Mouse (Mus musculus) cerebellum, adult 18-20 months (tissue): ENCODE results near the gene Asf1b.

Experiments used
- DNase-seq, 2 experiments: peaks; one replicate each; pipeline ENCODE4 v3.0.0; 2021

The Asf1b gene

DNA sequence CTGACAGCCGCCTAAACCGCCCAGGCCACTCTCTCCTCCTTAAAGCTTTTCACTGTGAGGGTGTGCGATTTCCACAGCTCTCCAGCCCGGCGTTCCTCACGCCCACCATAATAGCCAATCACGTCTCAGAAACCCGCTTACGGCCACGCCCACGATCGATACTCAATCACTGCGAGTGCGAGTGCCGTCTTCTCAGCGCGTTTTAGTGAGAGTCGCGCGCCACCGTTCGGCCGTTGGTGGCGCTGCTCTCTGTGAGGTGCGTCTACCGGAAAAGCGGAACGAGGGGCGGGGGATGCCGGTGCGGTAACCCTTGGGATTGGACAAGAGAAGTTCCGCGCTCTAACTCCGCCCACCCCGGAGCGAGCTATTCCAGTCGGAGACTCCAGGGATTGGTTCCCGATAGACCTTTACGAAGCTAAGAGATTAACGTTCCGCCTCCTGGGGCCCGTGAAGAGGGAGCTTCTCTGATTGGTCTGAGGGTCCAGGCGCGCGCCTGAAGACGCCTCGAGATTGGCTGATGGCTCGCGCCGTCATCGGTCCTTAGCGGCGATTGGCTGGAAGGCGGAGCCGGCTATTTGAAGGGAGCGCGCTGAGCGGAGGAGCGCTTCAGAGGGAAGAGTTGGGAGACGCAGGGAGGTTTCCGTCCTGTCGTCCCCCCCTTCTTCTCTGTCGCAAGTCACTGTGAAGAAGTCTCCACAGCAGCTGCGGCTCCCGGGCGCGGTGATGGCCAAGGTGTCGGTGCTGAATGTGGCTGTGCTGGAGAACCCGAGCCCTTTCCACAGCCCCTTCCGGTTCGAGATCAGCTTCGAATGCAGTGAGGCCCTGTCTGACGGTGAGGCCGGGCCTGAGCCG is at the start of gene Asf1b, which contains the start of gene Gm10644:
Gene Asf1b (plus strand): TSS at position 402 of the 852 bp plus-strand sequence.
Gene Gm10644 (minus strand): TSS at position 100 of the 852 bp plus-strand sequence.
- DNase-seq = peak; percentile 97 to 100

DNA sequence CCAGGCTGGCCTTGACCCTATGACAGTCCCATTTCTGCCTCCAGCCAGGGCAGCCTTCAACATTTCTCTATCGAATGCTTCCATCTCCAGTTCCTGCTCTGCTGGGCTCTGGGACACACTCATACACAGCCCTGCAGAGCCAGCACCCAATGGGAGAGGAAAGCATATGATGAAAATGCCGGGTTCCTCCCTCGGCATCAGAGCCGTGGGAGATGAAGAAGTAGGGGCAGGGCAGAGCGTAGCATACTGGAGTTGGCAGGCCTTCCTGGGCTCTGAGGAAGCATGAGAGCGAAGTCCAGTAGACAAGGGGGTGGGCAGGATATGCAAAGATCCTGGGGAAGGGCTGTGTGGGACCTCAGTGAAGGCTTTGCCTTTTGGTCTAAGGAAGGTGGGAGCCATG is 46.7 kb upstream of the Asf1b start:
- DNase-seq = no peak

DNA sequence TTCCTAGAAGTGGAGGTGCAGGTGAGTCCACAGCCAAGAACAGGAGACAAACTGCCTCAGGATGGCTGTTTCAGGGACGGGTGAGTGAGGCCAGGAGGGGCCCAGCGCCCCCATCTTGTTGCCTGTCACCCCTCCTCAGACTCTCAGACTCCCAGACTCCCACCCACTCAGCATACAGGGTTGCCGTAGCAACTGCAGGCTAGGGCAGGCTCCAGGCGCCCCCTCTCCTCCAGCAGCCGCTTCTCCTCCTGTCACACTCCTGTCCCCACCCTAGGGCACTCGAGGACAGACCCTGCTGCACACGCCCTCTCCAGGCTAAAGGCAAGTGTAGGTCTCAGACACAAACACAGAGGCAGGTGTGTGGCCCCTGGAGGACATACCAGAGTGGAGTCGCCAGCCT is 46.0 kb upstream of the Asf1b start:
- no peak for DNase-seq

DNA sequence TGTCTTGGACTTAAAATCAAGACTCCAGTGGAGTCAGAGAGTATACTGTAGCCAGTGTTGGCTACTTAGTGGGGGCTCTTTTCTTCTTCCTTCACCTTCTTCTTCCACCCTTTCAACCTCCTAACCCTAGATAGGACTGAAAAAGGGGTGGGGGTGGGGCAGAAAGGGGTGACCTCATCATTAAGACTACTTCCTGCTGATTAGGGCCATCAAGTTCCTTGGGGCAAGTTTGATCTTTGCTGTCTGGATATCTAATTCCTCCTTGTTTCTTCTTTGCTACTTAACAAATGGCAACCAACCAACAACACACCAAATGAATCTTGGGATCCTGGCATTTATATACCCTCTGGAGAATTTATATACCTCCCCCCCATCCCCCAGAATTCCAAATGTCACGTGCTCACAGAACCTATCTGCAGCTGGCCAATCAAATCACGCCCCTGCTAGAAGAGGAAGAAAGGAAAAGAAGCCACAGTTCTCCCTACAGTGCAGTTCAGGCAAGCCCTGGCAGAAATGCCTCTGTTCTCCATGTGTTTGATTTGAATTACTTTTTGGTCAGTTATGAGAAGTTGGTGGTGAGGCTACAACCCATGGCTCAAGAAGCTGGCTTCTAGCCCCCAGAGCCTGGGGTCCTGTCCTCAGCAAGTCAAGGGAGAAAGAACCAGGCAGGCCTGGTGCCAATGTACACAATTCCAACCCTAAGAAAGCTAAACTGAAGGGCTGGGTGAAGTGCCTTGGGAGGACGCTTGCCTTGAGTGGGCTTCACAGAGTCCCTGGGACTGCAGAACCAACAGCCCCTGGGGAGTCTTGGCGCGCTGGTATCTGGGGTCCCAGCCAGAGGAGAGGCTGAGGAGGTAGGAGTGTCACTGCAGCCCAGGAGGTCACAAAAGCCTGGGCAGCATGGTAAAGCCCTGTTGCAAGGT is 43.2 kb upstream of the Asf1b start:
- DNase-seq = no peak

DNA sequence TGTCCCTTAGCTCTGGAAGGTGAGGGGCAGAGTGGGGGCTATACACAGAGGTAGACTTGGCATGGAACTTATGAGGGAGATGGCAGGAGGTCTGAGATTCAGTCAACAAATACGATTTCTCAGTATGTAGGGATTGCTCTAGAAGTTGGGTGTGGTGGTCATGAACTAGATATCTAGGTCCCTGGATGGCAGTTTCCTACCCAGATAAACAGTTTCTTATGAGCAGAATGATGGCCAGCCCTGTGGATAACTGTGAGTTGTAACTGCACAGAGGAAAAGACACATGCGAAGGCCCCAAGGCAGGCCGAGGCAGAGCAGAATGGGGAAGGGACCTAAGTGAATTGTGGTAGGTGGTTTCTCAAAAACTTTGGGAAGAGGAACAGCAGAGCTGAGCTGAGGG is 41.1 kb upstream of the Asf1b start:
- DNase-seq = no peak

DNA sequence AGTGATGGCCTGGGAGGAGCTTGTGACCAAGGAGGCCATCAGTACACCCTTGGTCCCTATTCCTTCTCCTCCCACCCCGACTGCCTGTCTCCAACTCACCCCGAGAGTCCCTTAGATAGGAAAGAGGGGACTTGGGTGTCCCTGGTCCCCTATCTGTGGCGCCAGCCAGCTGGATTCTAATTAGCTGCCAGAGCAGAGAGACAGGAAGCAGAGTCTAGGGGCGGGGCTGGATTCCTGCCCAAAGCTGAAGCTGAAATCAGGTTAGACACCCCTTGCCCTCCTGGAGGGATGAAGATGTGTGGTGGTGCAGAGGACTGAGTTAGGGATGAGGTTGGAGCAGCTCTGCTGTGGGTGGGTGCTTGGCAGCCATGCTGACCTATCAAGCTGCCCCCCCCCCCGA is 40.4 kb upstream of the Asf1b start:
- DNase-seq = peak in 1 of 2 experiments; percentile 39

DNA sequence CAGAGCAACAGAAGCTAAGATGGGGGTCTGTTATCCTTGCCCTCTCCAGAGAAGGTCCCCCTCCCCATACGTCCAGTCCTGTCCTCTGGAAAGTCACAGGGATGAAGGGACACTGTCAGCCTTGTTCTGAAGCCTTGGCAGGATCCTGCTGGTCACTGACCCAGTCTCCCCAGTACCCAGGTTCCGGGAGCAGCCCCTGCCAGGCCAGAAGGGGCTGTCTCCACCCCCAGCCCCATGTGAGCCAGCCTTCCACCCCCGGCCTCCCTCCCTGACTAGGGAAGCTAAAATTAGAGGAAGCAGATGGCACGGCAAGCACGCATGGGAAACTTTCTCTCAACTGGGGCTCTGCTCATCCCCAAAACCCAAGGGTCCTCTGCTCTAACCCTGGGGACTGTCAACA is 39.3 kb upstream of the Asf1b start:
- DNase-seq = peak; percentile 55 to 63

DNA sequence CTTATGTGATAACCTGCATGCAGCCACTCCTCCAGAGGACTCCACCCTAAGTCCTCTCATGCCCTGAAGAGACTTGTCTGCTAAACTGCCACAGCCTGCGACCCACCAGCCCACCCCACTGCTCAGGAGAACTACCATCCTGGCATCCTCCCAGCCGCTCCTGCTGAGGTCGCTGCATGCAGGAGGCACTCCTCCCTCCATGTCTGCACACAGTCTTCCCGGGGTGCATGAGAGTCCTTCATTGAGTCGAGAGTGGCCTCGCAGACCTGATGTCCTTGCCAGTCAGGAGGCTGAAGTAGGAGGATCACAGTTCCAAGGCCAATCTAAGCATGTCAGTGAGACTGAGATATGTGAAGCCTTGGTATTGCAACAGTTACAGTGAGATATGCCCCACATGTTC is 37.7 kb upstream of the Asf1b start:
- no peak for DNase-seq

DNA sequence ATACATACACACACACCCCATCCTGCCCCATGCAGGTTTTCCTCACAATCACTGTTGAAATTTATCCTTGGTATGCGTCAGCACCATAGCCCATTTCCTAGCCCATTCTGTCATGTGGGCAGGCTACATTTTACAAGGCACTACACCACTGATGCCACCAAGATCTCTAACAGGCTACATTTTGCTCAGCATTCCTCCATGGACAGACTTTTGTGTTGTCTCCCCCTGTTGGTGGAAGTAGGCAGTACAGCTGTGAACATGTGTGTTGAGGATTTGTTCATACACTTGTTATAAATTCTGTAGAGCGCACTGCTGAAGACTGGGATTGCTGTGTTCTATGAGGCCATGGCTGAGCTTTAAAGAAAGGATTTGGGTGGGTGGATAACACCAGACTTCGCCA is 33.7 kb upstream of the Asf1b start:
- DNase-seq = peak; percentile 84 to 87

DNA sequence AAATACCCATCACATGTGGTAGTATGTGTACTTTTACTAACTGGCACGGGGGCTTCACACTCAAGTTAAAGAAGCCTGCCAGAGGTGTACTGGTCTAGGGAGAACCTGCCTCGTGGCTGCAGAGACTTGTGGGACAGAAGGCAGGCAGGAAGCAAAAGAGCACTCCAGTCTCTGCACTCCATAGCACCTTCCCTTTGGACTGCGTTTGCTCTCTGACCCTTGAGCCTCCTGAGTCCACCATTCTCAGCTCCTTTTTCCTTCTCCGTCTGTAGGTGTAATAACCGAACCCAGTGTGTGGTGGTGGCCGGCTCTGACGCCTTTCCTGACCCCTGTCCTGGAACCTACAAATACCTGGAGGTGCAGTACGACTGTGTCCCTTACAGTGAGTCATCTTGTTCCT is 32.6 kb upstream of the Asf1b start:
- no peak for DNase-seq

DNA sequence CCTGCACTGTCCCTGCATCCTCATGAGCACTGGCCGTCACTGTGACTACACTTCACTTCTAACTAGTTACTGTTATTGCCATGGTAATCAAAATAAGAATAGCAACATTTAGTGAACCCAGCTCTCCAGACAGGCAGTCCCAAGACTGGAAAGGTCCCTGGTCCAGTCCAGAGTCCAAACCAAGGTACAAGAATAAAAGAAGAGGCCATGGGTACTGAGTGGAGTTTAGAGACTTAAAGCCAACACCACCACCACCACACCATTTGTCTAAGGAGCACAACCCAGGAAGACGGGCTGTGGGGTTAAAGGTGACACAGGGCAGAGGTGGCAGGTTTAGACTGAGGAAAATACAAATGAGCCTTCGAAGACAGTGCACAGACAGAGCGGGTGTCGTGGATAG is 30.7 kb upstream of the Asf1b start:
- no peak for DNase-seq

DNA sequence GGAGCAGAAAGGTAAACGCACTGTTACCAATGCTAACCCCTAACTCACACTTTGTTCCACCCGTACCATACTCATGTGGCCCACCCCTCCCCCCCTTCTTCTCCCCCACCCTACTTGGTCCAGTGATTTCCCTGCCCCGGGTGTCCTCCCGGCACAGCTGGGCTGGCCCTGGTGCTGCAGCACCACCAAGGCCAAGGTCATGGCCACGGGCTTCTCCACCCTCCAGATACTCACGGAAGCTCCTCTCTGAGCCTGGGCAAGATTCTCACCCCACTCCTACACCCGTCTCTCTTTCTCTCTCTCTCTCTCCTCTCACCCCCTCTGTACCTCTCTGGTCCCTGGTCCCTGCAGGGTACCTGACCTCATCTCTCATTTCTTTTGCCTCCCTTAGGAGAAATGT is 29.0 kb upstream of the Asf1b start:
- no peak for DNase-seq

DNA sequence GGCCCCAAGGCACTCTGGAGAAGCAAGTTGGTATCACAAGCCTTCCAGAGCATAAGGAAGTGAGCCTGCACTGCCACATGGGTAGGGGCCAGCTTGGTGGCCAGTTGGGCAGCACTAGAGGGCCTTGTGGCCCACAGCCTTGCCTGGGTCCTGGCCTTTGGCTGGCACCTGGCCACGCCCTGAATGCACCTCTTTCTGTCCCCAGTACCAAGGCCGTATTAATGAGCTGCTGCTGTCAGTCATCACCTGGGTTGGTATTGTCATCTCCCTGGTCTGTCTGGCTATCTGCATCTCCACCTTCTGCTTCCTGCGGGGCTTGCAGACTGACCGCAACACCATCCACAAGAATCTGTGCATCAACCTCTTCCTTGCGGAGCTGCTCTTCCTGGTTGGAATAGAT is 21.1 kb upstream of the Asf1b start:
- DNase-seq = peak in 1 of 2 experiments; percentile 3

DNA sequence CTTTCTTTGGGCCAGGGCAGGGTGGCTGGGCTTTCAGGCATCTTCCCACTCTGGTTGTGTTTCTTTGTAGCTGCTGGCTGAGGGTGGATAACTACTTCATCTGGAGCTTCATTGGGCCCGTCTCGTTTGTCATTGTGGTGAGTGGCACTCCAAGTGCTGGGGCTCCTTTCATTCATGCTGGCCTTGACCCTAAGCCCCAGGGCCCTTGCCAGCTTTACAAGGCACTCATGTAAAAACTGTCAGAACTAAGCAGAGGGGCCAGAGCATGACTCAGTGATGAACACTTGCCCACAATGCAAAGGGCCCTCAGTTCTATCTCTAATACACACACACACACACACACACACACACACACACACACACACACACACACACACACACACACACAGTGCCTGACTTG is 20.3 kb upstream of the Asf1b start:
- peak in 1 of 2 experiments; percentile 1 for DNase-seq

DNA sequence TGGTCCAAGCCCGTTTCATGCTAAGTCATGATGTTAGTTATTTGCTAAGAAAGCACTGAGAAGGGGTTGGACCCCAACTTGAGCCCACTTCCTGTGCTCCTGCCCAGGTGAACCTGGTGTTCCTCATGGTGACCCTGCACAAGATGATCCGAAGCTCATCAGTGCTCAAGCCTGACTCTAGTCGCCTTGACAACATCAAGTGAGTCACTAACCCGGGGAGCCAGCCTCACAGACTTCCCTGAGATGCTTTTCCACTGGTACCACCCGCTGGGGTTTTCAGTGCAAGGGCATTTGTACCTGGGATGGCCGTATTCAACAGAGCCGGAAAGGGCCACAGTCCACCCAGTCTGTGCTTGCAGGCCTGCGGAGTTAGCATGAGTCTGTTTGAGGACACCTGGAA is 19.9 kb upstream of the Asf1b start:
- peak in 1 of 2 experiments; percentile 3 for DNase-seq

DNA sequence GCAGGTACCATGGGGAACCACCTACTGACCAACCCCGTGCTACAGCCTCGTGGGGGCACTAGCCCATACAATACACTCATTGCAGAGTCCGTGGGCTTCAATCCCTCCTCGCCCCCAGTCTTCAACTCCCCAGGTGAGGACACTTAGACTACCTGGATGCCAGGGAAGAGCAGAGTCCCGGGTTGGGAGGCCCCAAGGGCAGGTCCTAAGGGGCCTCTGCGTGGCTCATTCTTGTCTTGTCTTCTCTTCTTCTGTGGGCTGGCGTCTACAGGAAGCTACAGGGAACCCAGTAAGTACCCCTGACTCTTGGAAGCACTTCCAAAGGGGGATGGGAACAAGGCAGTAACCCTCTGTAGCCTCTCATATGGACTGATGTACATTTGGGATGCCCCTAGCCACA is 17.7 kb upstream of the Asf1b start:
- DNase-seq = no peak

DNA sequence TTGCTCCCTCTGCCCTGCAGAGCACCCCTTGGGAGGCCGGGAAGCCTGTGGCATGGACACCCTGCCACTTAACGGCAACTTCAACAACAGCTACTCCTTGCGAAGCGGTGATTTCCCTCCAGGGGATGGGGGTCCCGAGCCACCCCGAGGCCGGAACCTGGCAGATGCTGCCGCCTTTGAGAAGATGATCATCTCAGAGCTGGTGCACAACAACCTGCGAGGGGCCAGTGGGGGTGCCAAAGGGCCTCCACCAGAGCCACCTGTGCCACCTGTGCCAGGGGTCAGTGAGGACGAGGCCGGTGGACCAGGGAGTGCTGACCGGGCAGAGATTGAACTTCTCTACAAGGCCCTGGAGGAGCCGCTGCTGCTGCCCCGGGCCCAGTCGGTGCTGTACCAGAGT is 17.0 kb upstream of the Asf1b start:
- DNase-seq = no peak

DNA sequence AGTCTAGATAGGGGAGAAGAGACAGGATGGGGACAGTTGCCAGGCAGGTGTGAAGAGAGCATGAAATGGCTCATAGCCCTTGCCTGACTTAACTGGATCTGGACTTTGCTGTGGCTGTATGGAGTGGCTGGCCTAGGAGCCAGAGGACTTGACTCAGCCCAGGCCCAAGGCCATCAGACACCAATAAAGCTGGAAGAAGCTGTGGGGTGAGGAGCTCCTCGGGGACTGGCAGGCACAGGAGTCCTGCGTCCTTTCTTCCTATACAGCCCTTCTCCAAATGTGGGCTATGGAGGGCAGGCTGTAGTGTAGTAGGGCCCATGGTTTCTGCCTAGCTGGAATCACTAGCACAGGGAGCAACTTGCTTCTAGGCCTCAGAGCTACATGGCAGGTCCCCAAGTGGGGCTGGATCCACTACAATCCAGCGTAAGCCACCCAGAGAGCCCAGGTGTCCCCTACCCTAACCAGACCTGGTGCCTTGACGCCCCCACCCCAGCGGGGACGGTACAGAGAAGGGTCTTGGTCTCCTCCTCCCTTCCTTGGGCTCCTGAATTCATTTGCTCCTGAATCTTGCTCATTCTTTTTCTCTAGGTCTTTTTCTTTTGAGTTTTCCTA is 14.1 kb upstream of the Asf1b start:
- no peak for DNase-seq

DNA sequence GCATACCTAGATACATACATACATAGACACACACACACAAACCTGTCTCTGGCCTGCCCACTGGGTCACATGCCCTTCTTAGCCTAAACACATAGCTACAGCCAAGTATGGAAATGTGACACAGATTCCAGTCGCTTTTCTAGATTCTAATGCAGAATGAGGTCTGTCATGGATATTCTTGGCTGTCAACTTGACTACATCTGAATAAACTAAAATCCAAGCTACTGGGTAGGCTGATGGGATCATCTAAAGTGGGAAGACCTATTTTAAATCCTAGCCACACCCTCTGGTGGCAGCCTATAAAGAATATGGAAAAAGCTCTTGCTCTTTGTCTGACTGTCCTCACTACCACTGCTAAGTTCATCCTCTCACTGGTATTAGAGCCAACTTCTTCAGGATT is 12.9 kb upstream of the Asf1b start:
- no peak for DNase-seq

DNA sequence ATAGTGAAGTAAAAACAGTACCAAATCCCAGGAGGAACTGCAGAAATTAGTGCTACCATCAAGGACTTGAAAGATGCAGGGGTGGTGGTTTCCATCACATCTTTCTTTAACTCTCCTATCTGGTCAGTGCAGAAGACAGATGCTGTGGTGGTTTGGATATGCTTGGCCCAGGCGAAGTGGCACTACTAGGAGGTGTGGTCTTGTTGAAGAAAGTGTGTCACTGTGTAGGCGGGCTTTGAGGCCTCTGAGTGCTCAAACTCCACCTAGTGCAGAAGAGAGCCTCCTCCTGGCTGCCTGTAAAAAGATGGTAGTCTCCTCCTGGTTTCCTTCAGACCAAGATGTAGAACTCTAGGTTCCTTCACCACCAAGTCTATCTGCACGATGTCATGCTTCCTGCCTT is 9.8 kb upstream of the Asf1b start:
- no peak for DNase-seq

DNA sequence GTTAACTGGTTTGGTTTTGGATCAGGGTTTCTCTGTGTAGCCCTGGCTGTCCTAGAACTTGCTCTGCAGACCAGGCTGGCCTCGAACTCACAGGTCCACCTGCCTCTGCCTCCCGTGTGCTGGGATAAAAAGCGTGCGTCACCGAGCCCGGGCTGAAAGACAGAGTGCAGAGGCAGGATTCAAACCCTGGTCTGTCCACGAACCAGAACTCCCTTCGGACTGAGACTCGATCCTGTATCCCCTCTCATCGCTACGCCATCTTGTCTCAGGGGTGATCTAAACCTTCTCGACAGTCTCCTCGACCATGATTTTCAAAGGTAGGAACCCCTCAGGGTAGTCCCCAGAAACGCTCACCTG is 580 bp upstream of the Asf1b start:
- DNase-seq = no peak

DNA sequence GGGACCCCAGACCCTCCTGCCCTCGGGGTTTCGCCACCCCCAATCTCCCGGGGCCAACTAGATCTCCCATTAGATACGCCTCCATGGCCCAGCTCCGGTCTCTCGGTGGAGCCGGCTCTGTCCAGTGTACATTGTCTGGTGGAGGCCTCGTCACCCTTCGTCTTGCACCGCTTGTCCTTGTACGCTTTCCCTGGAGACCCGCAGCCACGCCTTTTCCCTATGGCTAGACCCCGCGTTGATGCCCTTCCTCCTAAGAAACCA is 581 bp downstream of the Asf1b start:
- DNase-seq = no peak

DNA sequence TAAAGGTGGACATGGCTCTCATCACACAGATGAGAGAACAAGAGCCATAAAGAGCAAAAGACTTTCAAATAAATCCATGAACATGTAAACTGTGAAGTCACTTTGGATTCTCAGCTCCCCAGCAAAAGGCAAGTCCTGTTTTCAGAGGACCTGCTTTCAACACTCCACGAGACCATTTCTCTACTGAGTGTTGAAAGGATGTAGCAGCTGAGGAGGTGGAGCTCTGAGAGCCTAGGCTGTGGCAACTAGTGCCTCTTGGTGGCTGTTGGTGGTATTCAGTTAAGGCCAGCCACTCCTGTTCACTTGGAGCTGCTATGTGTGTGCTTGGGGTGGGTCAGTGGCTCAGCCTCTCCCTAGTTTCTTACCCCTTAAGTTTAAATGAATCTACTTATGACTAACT is 1.5 kb downstream of the Asf1b start:
- no peak for DNase-seq
